Mouse (Mus musculus): ENCODE data around the gene 2010111I01Rik.
"Not testable (repeated sequence)": the region's sequence is repeated elsewhere in the genome, so short reads cannot be mapped to it uniquely, and the experiment has no call there.

- TF ChIP-seq CTCF, POLR2A (IDR thresholded peaks at IDR 0.05; ENCODE audit: extremely low read depth, insufficient read depth, low read length): not testable (repeated sequence)
Observed at GRCm38 (mm10) chr13:63353312-63353711, 388.6 kb downstream of the 2010111I01Rik start.
